Mouse (Mus musculus) heart, embryonic 14.5 days (tissue): ENCODE results near the gene Hip1r. TPM values are rescaled to one million over a fixed set of nuclear protein-coding genes. Genes with fewer than 3 reads are reported as not detected.
A peak's percentile ranks its signal among the peaks of the same experiment; 100 is the strongest.

ENCODE experiments used
- ATAC-seq: fragments of 200-750 bp; cut with Nextera tagmentation; 2 replicates; pipeline ENCODE4 v1.8.0; 2017; ENCODE audit warnings: low read depth, moderate TSS enrichment; ENCODE audit not compliant: insufficient number of reproducible peaks, insufficient read depth, low FRiP score
- H3K27ac ChIP-seq, 2 experiments: fragments of 200-500 bp in 1 of 2; fragments of 300-500 bp in 1 of 2; sonication (generic) in 1 of 2; replicated peaks in 1 of 2; 2 replicates each; pipeline ENCODE4 v1.5.1; 2012 to 2014; ENCODE audit warnings: low read depth in 2 of 2, low read length in 2 of 2, control low read depth in 1 of 2, mild to moderate bottlenecking in 1 of 2, mixed read lengths in 1 of 2; ENCODE audit not compliant: control insufficient read depth in 1 of 2, insufficient read depth in 1 of 2
- H3K27me3 ChIP-seq: fragments of 300-500 bp; sonication (generic); 2 replicates; pipeline ENCODE4 v1.6.1; 2014; ENCODE audit warnings: mild to moderate bottlenecking, low read length, control low read depth; ENCODE audit not compliant: control insufficient read depth, insufficient read depth
- H3K36me3 ChIP-seq: fragments of 300-500 bp; sonication (generic); 2 replicates; pipeline ENCODE4 v1.6.1; 2014; ENCODE audit warnings: mild to moderate bottlenecking, control low read depth, low read length, mixed read lengths; ENCODE audit not compliant: control insufficient read depth, insufficient read depth
- H3K4me1 ChIP-seq, 2 experiments: fragments of 200-500 bp in 1 of 2; fragments of 300-500 bp in 1 of 2; sonication (generic) in 1 of 2; 2 replicates each; pipeline ENCODE4 v1.6.1; 2012 to 2014; ENCODE audit warnings: low read length in 2 of 2, control low read depth in 1 of 2, mixed read lengths in 1 of 2; ENCODE audit not compliant: control insufficient read depth in 2 of 2, insufficient read depth in 2 of 2
- H3K4me2 ChIP-seq: fragments of 300-500 bp; sonication (generic); 2 replicates; pipeline ENCODE4 v1.6.1; 2014; ENCODE audit warnings: mild to moderate bottlenecking, low read length
- H3K4me3 ChIP-seq, 2 experiments: fragments of 200-500 bp in 1 of 2; fragments of 300-500 bp in 1 of 2; sonication (generic) in 1 of 2; 2 replicates each; pipeline ENCODE4 v1.5.1; 2012 to 2014; ENCODE audit warnings: low read length in 2 of 2, mild to moderate bottlenecking in 2 of 2, control low read depth in 1 of 2, low read depth in 1 of 2, moderate library complexity in 1 of 2; ENCODE audit not compliant: control insufficient read depth in 1 of 2, insufficient read depth in 1 of 2
- H3K9ac ChIP-seq: fragments of 300-500 bp; sonication (generic); 2 replicates; pipeline ENCODE4 v1.6.1; 2014; ENCODE audit warnings: mild to moderate bottlenecking, low read length
- H3K9me3 ChIP-seq: fragments of 300-500 bp; sonication (generic); 2 replicates; pipeline ENCODE4 v1.6.1; 2016; ENCODE audit warnings: low read length, control low read depth; ENCODE audit not compliant: control insufficient read depth
- WGBS: fragments of 180-500 bp; shearing (Covaris S2); extraction: QIAGEN DNeasy Blood & Tissue Kit; methylation state at CpG from one replicate; pipeline ENCODE4 v1.1.7; 2014; 5-methylcytosine and 5-hydroxymethylcytosine counted together
- polyA plus RNA-seq: library from polyadenylated mRNA; unstranded; fragments of >200 nt; fragmentation: Nextera tagmentation; extraction: Ambion mirVana; gene quantifications from 2 replicates; pipeline ENCODE4 v1.2.1, GENCODE M21; 2014

Gene Hip1r
- polyA plus RNA-seq, 1 experiment from 2014 or later: 5.3 TPM

- WGBS: under 1% methylated on average over 14 of the region's 14 CpGs
- H3K4me2 ChIP-seq: peak overlapping the region; percentile 91
- no peaks in the 10 kb centered on the region; the same call in 1 of the 2 replicates for H3K27me3 ChIP-seq
- peak overlapping the region; percentile 76 to 86 for H3K4me3 ChIP-seq
- H3K9ac ChIP-seq: peak overlapping the region; percentile 83
- no peaks in the 10 kb centered on the region for H3K36me3 ChIP-seq
- H3K9me3 ChIP-seq: no peaks in the 10 kb centered on the region
- H3K27ac ChIP-seq: no peak overlapping the region
- H3K4me1 ChIP-seq: peaks cover 12 to 16% of the 10 kb centered on the region in 2 experiments; a peak in 3 of 4 replicates
- ATAC-seq: no peak
Observed at GRCm38 (mm10) chr5:123974179-123974485, 704 bp downstream of the Hip1r start.

GRCm38 (mm10) chr5:123974616-123975111, 1.2 kb downstream of the Hip1r start:
- Histone ChIP-seq H3K4me1 (peaks cover 18 to 19% of the 10 kb centered on the region in 2 experiments), H3K36me3 (no peaks in the 10 kb centered on the region), H3K9ac (peak overlapping the region; percentile 83), H3K9me3 (no peaks in the 10 kb centered on the region), H3K27ac (no peak overlapping the region), H3K4me2 (peak overlapping the region; percentile 91), H3K27me3 (no peaks in the 10 kb centered on the region; the same call in 1 of the 2 replicates), H3K4me3 (peak overlapping the region in 1 of 2 experiments; percentile 76; a peak in 2 of 4 replicates)
- 52% methylated on average over 11 of the region's 11 CpGs for WGBS
- no peak for ATAC-seq

GRCm38 (mm10) chr5:123975668-123976180, 2.3 kb downstream of the Hip1r start:
- Histone ChIP-seq H3K27me3 (no peaks in the 10 kb centered on the region; the same call in 1 of the 2 replicates), H3K9ac (no peak overlapping the region), H3K36me3 (no peaks in the 10 kb centered on the region), H3K4me1 (peaks cover 22 to 25% of the 10 kb centered on the region in 2 experiments), H3K4me3 (no peak overlapping the region), H3K4me2 (no peak overlapping the region), H3K9me3 (no peaks in the 10 kb centered on the region), H3K27ac (no peak overlapping the region)
- ATAC-seq: no peak
- 40% methylated on average over 6 of the region's 6 CpGs for WGBS

- H3K27me3 ChIP-seq: no peaks in the 10 kb centered on the region; the same call in 1 of the 2 replicates
- WGBS: 71% methylated on average over 3 of the region's 3 CpGs
- no peak for ATAC-seq
- no peak overlapping the region for H3K4me2 ChIP-seq
- H3K9ac ChIP-seq: no peak overlapping the region
- no peak overlapping the region for H3K27ac ChIP-seq
- no peak overlapping the region for H3K4me3 ChIP-seq
- H3K9me3 ChIP-seq: no peaks in the 10 kb centered on the region
- peaks cover 27 to 39% of the 10 kb centered on the region in 2 experiments for H3K4me1 ChIP-seq
- H3K36me3 ChIP-seq: no peaks in the 10 kb centered on the region
Observed at GRCm38 (mm10) chr5:123977231-123977630, 3.8 kb downstream of the Hip1r start.

GRCm38 (mm10) chr5:123978131-123978530, 4.7 kb downstream of the Hip1r start:
- no peak overlapping the region for H3K4me2 ChIP-seq
- no peaks in the 10 kb centered on the region; the same call in 1 of the 2 replicates for H3K27me3 ChIP-seq
- no peak overlapping the region for H3K9ac ChIP-seq
- H3K9me3 ChIP-seq: no peaks in the 10 kb centered on the region
- peaks cover 31 to 45% of the 10 kb centered on the region in 2 experiments for H3K4me1 ChIP-seq
- no peak overlapping the region for H3K27ac ChIP-seq
- H3K36me3 ChIP-seq: no peaks in the 10 kb centered on the region
- WGBS: 72% methylated on average over 5 of the region's 5 CpGs
- no peak for ATAC-seq
- no peak overlapping the region for H3K4me3 ChIP-seq

- 0 out of 4 replicates have a peak overlapping the region, but pooled peaks of 1 of the 2 experiments have one; percentile 6 for H3K27ac ChIP-seq
- no peak overlapping the region for H3K4me3 ChIP-seq
- no peak for ATAC-seq
- WGBS: 77% methylated on average over 18 of the region's 18 CpGs
- no peak overlapping the region for H3K4me2 ChIP-seq
- no peaks in the 10 kb centered on the region for H3K27me3 ChIP-seq
- H3K36me3 ChIP-seq: no peaks in the 10 kb centered on the region
- H3K9me3 ChIP-seq: no peaks in the 10 kb centered on the region
- no peak overlapping the region for H3K9ac ChIP-seq
- H3K4me1 ChIP-seq: peaks cover 33 to 46% of the 10 kb centered on the region in 2 experiments
Observed at GRCm38 (mm10) chr5:123979221-123979979, 6.0 kb downstream of the Hip1r start.

- no peak overlapping the region for H3K4me2 ChIP-seq
- no peaks in the 10 kb centered on the region for H3K27me3 ChIP-seq
- 57% methylated on average over 4 of the region's 4 CpGs for WGBS
- no peaks in the 10 kb centered on the region for H3K36me3 ChIP-seq
- H3K9ac ChIP-seq: no peak overlapping the region
- no peaks in the 10 kb centered on the region for H3K9me3 ChIP-seq
- peaks cover 35 to 46% of the 10 kb centered on the region in 2 experiments for H3K4me1 ChIP-seq
- ATAC-seq: no peak
- H3K27ac ChIP-seq: 0 out of 4 replicates have a peak overlapping the region, but pooled peaks have one; percentile 5 to 20
- H3K4me3 ChIP-seq: no peak overlapping the region
Observed at GRCm38 (mm10) chr5:123979980-123980369, 6.5 kb downstream of the Hip1r start.
